Mouse (Mus musculus) forebrain, embryonic 14.5 days (tissue): Measurements from ENCODE around the gene Cabp2. TPM values are rescaled to one million over a fixed set of nuclear protein-coding genes. Genes with fewer than 3 reads are reported as not detected.
"Not testable (repeated sequence)": the region's sequence is repeated elsewhere in the genome, so short reads cannot be mapped to it uniquely, and the experiment has no call there.

Experiments used
- ATAC-seq: fragments of 200-750 bp; cut with Nextera tagmentation; 2 replicates; pipeline ENCODE4 v1.8.0; 2017; ENCODE audit warnings: mild to moderate bottlenecking, moderate library complexity
- DNase-seq: peaks from one replicate; pipeline ENCODE4 v3.0.0-alpha.2; 2015; ENCODE audit warnings: low spot score
- H3K27ac ChIP-seq: fragments of 300-500 bp; sonication (generic); 2 replicates; pipeline ENCODE4 v1.5.1; 2014; ENCODE audit warnings: low read depth, mild to moderate bottlenecking, control low read depth, low read length, moderate library complexity
- H3K27me3 ChIP-seq: fragments of 300-500 bp; sonication (generic); replicated peaks from 2 replicates; pipeline ENCODE4 v1.6.1; 2014; ENCODE audit warnings: low read length, control low read depth, mixed read lengths; ENCODE audit not compliant: control insufficient read depth, insufficient read depth
- H3K36me3 ChIP-seq: fragments of 300-500 bp; sonication (generic); 2 replicates; pipeline ENCODE4 v1.6.1; 2014; ENCODE audit warnings: low read length, control low read depth; ENCODE audit not compliant: control insufficient read depth, insufficient read depth
- H3K4me1 ChIP-seq: fragments of 300-500 bp; sonication (generic); 2 replicates; pipeline ENCODE4 v1.6.1; 2014; ENCODE audit warnings: antibody characterized with exemption, low read length, control low read depth; ENCODE audit not compliant: control insufficient read depth, insufficient read depth
- H3K4me2 ChIP-seq: fragments of 300-500 bp; sonication (generic); 2 replicates; pipeline ENCODE4 v1.6.1; 2014; ENCODE audit warnings: mild to moderate bottlenecking, control low read depth, low read length
- H3K4me3 ChIP-seq: fragments of 300-500 bp; sonication (generic); 2 replicates; pipeline ENCODE4 v1.5.1; 2014; ENCODE audit warnings: low read depth, low read length, control low read depth
- H3K9ac ChIP-seq: fragments of 300-500 bp; sonication (generic); 2 replicates; pipeline ENCODE4 v1.6.1; 2014; ENCODE audit warnings: mild to moderate bottlenecking, low read length, control low read depth, moderate library complexity
- H3K9me3 ChIP-seq: fragments of 300-500 bp; sonication (generic); replicated peaks from 2 replicates; pipeline ENCODE4 v1.6.1; 2016; ENCODE audit warnings: low read length, control low read depth, mixed read lengths; ENCODE audit not compliant: control insufficient read depth
- WGBS: fragments of 180-500 bp; shearing (Covaris S2); extraction: QIAGEN DNeasy Blood & Tissue Kit; methylation state at CpG from one replicate; pipeline ENCODE4 v1.1.7; 2014; 5-methylcytosine and 5-hydroxymethylcytosine counted together
- polyA plus RNA-seq: library from polyadenylated mRNA; unstranded; fragments of >200 nt; fragmentation: Nextera tagmentation; extraction: Ambion mirVana; gene quantifications from 2 replicates; pipeline ENCODE4 v1.2.1, GENCODE M21; 2014

Gene Cabp2
- polyA plus RNA-seq, 1 experiment from 2014 or later, result not detected

DNA sequence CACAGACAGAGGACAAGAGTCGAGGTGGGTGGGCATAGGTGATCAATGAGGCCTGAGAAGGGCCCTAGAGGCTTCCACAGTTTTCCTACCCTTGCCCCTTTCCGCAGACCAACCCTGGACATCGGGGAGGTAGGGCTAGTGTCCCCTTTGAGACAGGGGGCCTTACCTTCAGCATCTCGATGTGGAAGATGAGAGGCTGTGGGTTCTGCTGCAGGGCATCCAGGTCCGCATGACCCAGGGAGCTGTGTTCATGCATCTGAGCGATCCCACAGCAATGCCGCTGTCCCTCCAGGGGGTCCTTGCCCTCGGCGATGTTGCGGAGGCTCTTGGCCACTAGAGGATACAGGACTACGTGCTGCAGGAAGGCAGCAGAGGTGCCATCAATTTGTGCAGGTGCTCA lies 34.4 kb downstream of the Cabp2 start:
- DNase-seq, result no peak
- ATAC-seq, result no peak

DNA sequence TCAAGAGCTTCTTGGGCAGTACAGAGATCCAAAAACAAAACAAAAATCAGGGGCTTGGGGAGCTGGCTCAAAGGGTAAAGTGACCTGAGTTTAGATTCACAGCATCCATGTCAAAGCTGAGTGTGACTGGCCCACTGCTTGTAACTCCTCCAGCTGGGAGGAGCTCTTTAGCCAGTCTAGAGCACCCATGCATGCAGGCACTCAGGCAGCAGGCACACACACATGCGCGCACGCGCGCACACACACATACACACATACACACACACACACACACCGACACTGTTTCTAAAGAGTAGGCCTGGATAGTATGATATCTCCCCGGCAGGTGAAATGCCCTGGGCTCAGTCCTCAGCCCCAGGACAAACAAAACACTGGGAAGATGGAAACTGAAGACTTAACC lies 35.6 kb downstream of the Cabp2 start:
- no peak for DNase-seq
- Histone ChIP-seq H3K4me2 (no peak overlapping the region), H3K9me3 (no peaks in the 10 kb centered on the region), H3K4me1 (peaks cover 4% of the 10 kb centered on the region), H3K4me3 (no peak overlapping the region), H3K27ac (no peak overlapping the region), H3K9ac (no peak overlapping the region), H3K36me3 (peaks cover 61% of the 10 kb centered on the region), H3K27me3 (no peaks in the 10 kb centered on the region)
- ATAC-seq, result no peak
- 97% methylated on average over 7 of the region's 7 CpGs for WGBS

More for the DNA sequence above, 34.4 kb downstream of the Cabp2 start:
- Histone ChIP-seq H3K27me3 (no peaks in the 10 kb centered on the region), H3K27ac (no peak overlapping the region), H3K36me3 (peaks cover 71% of the 10 kb centered on the region), H3K4me2 (no peak overlapping the region), H3K4me3 (no peak overlapping the region), H3K9ac (no peak overlapping the region), H3K4me1 (peaks cover 4% of the 10 kb centered on the region), H3K9me3 (no peaks in the 10 kb centered on the region)
- 86% methylated on average over 11 of the region's 11 CpGs for whole genome bisulfite sequencing

DNA sequence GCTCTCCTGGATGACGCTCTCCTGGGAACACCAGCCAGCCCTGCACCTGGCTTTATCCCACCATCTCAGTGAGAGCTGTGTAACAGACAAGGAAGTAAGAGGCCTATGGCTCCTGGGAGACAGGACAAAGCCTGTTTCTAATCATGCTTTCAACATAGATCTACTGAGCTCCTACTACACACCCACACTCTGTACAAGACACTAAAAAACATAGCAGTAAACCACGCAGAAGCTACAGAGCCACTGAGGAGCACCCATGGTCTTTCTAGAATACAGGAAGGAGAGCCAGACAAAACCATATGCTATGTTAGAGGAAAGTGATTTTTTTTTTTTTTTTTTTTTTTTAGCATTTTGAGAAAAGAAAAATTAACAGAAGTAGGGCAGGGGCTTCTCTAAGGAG lies 37.0 kb downstream of the Cabp2 start:
- H3K27me3 ChIP-seq, result no peaks in the 10 kb centered on the region

DNA sequence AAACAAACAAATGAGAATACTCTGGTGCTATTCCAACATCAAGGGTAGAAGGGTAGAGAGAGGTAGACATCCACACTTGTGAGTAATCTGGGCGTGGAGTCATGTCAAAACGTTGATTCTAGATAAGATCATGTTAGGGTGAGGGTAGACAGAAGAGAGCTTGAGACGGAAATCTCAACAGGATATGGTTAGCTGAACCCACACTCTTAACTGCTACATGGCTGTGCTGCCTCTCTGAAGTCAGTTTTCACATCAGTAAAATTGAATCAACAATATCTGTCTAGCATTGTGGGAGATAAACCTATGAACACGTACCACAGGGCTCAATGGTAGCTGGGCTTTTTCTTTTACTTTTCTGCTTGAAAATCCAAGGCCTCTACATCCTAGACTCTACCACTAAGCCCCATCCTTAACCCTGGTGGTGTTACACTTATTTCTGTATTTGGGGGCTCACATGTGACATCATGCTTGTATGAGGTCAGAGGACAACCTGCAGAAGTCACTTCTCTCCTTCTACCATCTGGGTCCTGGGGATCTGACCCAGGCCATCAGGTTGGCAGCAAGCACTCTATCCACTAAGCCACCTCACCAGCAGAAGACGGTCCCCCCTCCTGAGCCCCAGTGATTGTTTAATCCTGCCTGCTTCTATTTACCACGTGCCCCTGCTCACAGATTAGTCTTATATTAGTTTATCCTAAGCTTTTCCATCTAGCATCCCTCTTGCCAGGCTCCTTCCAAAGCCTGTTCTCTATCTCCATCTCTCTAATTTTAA lies 38.5 kb downstream of the Cabp2 start:
- Histone ChIP-seq H3K27me3 (no peaks in the 10 kb centered on the region), H3K4me1 (peaks cover 4% of the 10 kb centered on the region), H3K9ac (peak overlapping the region; percentile 13; the same call in 1 of the 2 replicates), H3K4me3 (no peak overlapping the region), H3K9me3 (no peaks in the 10 kb centered on the region), H3K36me3 (peaks cover 34% of the 10 kb centered on the region), H3K4me2 (peak overlapping the region; percentile 50; the same call in 1 of the 2 replicates), H3K27ac (no peak overlapping the region)
- ATAC-seq, result no peak
- 92% methylated on average over 6 of the region's 6 CpGs for WGBS
- DNase-seq, result no peak

More for the DNA sequence above, 37.0 kb downstream of the Cabp2 start:
- peaks cover 4% of the 10 kb centered on the region for H3K4me1 ChIP-seq
- ATAC-seq (no peak), DNase-seq (no peak)
- no peak overlapping the region for H3K9ac ChIP-seq
- no peak overlapping the region for H3K4me3 ChIP-seq
- 96% methylated on average over 2 of the region's 2 CpGs for WGBS
- H3K27ac ChIP-seq, result no peak overlapping the region
- H3K36me3 ChIP-seq, result peaks cover 49% of the 10 kb centered on the region
- H3K4me2 ChIP-seq, result no peak overlapping the region
- no peaks in the 10 kb centered on the region for H3K9me3 ChIP-seq

DNA sequence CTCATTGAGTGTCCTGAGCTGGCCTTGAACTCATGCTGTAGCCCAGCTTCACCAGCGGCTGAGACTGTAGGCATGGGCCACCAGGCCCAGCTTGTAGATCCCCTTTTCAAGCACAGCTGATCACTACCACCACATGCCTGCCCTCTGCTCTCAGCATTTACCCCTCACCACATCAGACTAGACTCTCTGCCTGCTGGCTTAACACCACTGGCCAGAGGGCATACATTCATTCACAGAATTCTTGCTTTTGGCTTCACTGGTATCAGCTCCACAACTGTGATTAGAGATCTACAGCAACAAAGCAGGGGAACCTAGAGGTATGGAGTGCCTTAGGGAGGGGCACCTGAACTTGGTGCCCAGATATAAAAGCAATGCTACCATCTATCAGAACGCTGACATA lies 39.1 kb downstream of the Cabp2 start:
- Histone ChIP-seq H3K27me3 (no peaks in the 10 kb centered on the region), H3K36me3 (peaks cover 28% of the 10 kb centered on the region), H3K9me3 (no peaks in the 10 kb centered on the region), H3K4me3 (peak overlapping the region; percentile 39; the same call in 1 of the 2 replicates), H3K27ac (no peak overlapping the region), H3K4me1 (peaks cover 4% of the 10 kb centered on the region), H3K9ac (peak overlapping the region; percentile 13; the same call in 1 of the 2 replicates), H3K4me2 (peak overlapping the region; percentile 50)
- 100% methylated on average over 2 of the region's 2 CpGs for WGBS
- ATAC-seq, result no peak
- DNase-seq, result no peak

DNA sequence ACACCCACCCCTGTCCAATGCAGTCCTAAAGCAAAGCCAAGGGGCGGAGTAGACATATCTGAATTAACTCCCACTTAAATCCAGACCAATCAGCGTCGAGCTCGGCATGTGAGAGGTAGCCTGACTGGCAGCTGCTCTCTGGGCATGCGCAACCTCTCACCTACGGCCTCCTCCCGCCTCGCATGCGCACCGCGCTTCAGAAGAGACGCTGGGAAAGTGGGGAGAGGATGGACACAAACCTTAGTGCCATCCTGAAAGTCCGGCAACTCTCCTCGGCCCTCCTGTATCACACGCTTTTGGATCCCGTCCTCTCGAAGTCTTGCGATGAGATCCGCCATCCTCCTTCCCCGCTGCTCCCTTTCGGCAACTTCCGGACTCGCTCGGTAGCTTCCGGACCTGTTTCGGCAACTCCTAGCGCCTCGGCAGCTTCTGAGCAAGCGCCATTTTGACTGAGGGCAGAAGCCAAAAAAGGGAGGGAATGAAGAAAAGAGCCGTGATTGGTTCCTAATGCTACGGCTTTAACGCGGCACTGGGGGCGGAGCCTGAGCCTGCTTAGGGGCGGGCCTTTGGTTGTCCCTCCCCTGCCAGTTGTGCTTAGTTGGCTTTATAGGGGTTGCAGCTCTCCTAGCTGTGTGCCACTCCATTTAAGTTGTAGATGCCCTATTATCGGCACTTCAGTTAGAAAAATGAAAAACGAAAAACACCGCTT lies 39.9 kb downstream of the Cabp2 start:
- H3K9ac ChIP-seq, result peak overlapping the region; percentile 58; the same call in 1 of the 2 replicates
- ATAC-seq (peak; percentile 80), DNase-seq (peak; percentile 100)
- H3K4me3 ChIP-seq, result peak overlapping the region; percentile 39
- no peaks in the 10 kb centered on the region for H3K9me3 ChIP-seq
- peak overlapping the region; percentile 80 for H3K27ac ChIP-seq
- WGBS, result 3% methylated on average over 38 of the region's 38 CpGs
- peaks cover 4% of the 10 kb centered on the region for H3K4me1 ChIP-seq
- H3K36me3 ChIP-seq, result peaks cover 20% of the 10 kb centered on the region
- H3K4me2 ChIP-seq, result peak overlapping the region; percentile 50
- no peaks in the 10 kb centered on the region for H3K27me3 ChIP-seq

DNA sequence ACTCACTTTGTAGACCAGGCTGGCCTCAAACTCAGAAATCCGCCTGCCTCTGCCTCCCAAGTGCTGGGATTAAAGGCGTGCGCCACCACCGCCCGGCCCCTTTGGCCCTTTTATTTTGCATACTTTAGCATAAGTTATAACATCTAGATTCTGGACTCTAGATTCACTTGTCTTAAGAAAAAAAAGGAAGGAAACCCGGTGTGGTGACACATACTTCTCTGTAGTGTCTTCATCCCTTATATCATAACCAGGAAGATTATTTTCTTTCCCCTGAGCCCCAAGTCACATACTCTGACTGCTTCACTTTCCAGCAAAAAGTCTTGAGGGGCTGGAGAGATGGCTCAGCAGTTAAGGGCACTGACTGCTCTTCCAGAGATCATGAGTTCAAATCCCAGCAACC lies 40.5 kb downstream of the Cabp2 start:
- not testable (repeated sequence) for H3K27ac ChIP-seq, H3K27me3 ChIP-seq, DNase-seq, H3K9ac ChIP-seq, ATAC-seq, H3K9me3 ChIP-seq, H3K4me3 ChIP-seq
- peaks cover 14% of the 10 kb centered on the region for H3K36me3 ChIP-seq
- WGBS, result 61% methylated on average over 6 of the region's 6 CpGs
- peaks cover 10% of the 10 kb centered on the region for H3K4me1 ChIP-seq
- H3K4me2 ChIP-seq, result 0 out of 2 replicates have a peak overlapping the region, but pooled peaks have one; percentile 10

DNA sequence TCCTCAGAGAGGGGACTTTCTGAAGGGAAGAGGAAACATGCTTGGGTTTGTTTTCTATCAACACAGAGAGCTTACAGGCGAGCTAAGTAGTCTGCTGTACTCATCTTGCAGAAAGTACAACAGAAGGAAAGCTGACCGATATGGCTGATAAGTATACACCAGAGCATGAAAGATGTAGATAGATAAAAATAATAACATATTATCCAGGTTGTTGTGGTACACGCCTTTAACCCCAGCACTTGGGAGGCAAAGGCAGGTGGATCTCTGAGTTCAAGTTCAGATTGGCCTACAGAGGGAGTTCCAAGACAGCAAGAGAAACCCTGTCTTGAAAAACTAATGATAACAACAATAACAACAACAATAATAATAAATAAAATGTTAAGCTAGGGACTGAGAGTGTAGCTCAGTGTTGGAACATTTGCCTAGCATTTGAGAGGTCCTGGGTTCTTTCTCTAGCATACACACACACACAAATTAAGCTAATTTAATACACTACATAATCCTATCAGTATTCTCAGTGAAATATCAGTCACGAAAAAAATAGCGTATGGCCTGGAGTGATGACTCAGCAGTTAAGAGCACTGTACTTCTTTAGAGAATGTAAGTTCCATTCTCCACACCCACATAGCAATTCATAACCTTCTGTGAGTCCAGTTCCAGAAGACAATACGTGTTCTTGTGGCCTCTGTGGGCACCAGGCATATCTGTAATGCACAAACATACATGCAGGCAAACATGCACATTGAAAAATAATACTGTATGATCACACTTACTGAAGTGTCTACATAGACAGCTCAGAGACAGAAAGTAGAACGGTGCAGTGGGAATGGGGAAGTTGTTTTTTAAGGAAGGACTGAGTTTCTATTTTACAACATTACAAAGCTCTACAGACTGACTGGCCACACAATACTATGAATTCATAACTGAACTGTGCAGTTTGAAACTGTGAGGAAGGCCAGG lies 41.3 kb downstream of the Cabp2 start:
- Histone ChIP-seq H3K4me2 (no peak overlapping the region), H3K9ac (no peak overlapping the region), H3K9me3 (no peaks in the 10 kb centered on the region), H3K4me1 (peaks cover 13% of the 10 kb centered on the region), H3K27ac (no peak overlapping the region), H3K36me3 (peaks cover 9% of the 10 kb centered on the region; the same call in 1 of the 2 replicates), H3K27me3 (no peaks in the 10 kb centered on the region), H3K4me3 (no peak overlapping the region)
- DNase-seq (no peak), ATAC-seq (no peak)
- 82% methylated on average over 7 of the region's 7 CpGs for WGBS
